Mouse (Mus musculus) neural tube, embryonic 10.5 days (tissue): ENCODE measurements around the gene Mta1.

Experiments used
- DNase-seq: peaks from one replicate; pipeline ENCODE4 v3.0.0-alpha.2; 2017; ENCODE audit warnings: low spot score; ENCODE audit errors: extremely low spot score

Mta1 gene

DNA sequence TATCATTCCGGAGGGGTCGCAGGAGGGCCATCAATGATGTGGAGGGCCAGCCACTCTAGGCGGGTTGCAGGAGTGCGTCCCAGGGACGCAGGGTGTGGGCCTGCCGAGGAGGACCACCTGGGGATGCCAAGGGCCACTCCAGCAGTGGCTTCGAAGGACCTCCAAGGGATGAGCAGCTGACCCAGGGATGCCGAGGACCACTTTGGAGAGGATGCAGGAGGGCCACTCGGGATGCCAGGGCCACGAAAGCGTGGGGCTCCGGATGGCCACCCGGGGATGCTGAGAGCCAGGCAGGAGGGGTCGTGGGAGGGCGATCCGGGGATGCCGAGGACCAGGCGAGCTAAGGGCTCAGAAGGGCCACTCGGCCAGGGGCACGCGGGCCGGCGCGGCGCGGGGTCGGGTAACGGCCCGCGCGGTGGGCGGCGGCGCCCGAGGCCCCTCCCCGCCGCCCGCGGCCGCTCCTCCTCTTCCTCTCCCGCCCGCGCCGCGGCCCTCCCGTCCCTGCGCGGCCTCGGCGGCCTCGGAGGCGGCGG is at the start of gene Mta1:
Mta1 (plus strand) TSS at position 530 of the 533 bp plus-strand sequence.
- DNase-seq: peak; percentile 79

DNA sequence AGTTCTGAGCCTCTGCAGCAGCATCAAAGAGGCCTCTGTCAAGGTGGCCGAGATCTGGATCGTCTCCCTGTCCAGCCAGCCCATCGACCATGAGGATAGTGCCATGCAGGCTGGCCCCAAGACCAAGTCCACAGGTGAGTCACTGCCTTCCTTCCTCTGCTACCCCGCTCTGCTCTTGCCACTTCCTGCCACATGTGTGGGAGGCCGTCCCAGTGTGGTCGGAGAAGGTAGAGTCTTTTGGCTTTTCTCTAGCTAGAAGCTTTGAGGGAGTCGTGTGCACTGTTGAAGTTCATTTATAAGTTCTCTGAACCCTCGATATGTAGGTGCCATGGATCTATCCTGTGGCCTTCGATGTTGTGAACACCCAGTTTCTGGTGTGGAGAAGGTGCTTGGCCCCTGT is 48.2 kb upstream of the Mta1 start:
- no peak for DNase-seq

GRCm38 (mm10) chr12:113050671-113051070 is 47.4 kb upstream of the Mta1 start:
- DNase-seq: no peak

- no peak for DNase-seq
Measured at GRCm38 (mm10) chr12:113051628-113052403, 46.3 kb upstream of the Mta1 start.

- no peak for DNase-seq
Measured at GRCm38 (mm10) chr12:113056089-113056488, 42.0 kb upstream of the Mta1 start.

DNA sequence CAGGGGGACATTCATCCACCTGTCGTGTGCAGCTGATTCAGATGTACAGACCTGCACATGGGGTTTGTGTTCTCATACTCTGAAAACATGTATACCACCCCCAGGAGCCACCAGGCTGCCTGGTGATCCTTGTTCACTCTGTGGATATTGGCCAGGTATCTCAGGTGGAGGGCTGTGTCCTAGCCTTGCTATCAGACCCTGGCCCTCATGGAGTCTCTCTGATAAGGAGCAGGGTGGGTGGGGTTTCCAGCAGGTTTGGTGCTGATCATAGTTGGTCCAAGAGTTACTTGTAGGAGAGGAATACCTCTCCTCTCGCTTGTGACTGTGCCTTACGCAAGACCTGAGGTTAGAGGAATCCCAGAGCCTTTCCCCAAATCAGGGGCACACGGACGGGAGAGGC is 37.9 kb upstream of the Mta1 start:
- DNase-seq: no peak

DNA sequence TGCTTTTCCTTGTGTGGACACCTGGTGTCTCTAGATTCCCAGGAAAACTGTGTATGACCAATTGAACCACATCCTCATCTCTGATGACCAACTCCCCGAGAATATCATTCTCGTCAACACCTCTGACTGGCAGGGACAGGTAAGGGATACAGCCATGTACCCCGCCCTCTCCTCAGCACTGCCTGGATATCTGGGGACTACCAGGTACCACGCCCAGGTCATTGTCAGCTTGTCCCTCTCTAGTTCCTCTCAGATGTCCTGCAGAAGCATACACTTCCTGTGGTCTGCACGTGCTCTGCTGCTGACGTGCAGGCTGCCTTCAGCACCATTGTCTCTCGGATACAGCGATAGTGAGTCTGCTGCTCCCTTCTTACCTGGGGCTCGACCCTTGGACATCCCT is 36.5 kb upstream of the Mta1 start:
- DNase-seq: no peak

- DNase-seq: no peak
Measured at GRCm38 (mm10) chr12:113062201-113062600, 35.9 kb upstream of the Mta1 start.

DNA sequence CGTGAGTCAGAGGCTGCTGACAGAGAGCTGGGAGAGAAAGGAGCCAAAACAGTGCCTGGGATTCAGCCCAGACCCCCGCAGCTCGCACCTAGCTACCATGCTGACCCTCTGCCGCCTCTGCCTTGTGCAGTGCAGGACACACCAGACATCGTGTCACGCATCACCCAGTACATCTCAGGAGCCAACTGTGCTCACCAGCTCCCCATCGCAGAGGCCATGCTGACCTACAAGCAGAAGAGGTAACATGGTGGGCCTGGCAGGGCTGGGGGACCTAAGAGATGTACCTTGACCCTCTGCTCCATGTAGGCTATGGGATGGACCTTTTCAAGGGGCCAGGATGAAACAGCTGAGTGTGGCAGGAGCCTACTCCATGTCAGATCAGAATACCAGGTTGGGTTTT is 34.4 kb upstream of the Mta1 start:
- DNase-seq: no peak

DNA sequence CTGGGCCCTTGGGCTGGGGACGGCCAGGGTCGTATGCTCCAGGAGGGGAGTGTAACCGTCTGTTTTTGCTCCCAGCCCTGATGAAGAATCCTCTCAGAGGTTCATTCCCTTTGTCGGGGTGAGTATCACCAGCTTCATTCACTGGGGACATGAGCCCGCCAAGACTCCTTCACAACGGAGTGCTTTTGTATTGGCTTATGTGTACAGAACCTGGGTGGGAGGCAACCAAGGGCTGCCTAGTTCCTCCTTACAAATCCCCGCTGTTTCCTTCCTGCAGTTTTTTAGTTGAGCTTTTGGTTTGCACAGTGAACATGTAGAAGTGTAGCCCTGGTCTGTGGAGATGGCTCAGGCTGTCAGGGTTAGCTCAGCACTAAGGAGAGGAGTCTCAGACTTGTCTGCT is 30.1 kb upstream of the Mta1 start:
- DNase-seq: no peak

GRCm38 (mm10) chr12:113069389-113069788 is 28.7 kb upstream of the Mta1 start:
- DNase-seq: no peak

- DNase-seq: no peak
Measured at GRCm38 (mm10) chr12:113071321-113071720, 26.8 kb upstream of the Mta1 start.

DNA sequence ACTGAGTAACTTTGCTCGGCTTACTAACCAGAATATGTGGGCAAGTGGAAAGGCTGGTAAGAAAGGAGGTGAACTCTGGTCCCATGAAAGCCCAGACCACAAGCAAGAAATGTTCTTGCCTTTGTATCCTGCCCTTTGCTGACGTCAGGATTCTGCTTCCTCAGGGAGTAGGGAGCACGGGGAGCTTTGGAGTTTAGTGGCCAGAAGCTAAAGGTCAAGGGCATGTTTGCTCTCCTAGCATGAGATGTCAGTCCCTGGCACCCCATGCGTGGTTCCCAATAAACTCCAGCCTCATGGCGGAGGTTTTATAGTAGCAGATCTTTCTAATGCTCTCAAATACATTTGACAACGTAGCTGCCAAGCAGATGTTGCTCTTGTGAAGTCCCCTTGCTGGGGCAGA is 26.3 kb upstream of the Mta1 start:
- no peak for DNase-seq

DNA sequence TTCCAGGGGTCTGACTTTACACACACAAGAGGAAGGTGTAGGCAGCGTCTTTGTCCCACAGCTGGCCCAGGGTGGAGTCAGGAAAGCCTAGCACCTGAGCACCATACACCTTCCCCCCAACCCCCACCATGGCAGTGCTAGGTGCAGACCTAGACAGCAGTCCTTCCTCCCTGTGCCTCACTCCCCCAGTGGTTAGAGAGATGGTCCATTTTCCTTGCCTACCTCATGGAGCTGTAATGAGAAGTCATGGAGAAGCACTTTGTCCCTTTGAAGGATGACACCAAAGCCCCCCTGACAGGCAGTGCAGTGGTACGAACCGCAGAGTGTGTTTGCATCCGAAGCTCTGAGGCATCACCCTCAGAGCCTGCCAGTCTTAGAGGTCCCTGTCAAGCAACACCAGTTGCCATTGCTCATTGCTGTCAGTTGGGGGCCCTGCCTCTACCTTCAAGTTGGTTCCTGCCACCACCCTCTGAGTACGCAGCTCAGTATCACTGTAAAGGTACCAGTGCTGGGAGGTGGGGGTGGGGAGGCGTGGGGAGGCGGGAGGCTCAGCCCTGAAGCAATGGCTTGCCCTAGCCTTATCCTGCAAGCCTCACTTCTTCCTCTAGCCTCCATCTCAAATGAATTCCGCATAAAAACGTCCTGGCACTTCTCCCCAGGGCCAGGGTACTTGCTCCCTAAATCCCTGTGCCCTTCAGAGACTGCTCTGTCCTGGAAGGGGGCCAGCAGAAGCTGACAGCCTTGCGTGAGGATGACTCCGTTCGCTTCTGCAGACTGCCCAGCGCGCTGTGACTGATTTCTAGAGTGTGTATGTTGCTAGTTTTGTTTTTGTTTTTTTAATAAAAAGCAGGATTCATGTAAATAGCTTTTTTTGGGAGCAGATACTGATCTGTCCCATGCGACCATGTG is 24.4 kb upstream of the Mta1 start:
- DNase-seq: peak; percentile 43

GRCm38 (mm10) chr12:113074329-113075062 is 23.6 kb upstream of the Mta1 start, which contains the start of gene Tex22:
Gene Tex22 (plus strand): TSS chr12:113074502.
- DNase-seq: peak; percentile 83

DNA sequence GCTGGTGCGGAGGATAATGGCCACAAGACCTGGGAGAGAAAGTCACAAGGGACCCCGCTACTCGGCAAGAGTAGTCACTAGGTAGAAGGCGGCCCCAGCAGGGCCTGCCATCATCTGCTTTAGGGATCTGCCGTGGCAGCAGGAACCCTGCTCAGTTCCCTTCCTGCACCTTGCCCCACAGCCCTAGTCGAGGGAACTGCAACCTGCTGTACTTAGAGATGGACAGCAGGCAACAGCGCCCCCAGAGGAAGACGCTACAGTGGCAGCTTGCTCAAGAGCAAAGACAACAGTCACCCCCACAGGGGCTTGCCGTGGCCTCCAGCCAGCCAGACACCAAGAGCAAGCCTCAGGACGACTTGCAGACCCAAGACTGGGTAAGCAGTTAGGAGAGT is 23.0 kb upstream of the Mta1 start:
- DNase-seq: peak; percentile 88

DNA sequence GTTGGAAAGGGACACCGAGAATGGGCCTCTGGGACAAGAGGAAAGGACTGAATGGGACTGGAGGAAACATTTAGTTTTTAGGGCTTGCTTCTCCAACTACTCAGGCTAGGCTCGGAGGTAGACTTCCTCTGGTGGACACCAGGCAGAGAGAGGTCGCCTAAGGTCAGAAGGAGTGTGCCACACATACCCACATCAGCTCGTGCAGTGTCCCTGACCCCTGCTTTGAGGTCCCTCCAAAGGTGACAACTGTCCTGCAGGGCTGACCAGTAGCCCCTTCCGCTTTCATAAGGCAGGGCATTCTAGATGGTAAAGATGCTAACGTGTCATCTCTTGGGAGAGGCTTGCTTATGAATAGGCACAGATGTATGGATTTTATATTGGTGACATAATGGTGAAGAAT is 22.6 kb upstream of the Mta1 start:
- DNase-seq: no peak

- DNase-seq: no peak
Measured at GRCm38 (mm10) chr12:113087276-113087675, 10.8 kb upstream of the Mta1 start.

GRCm38 (mm10) chr12:113088026-113088425 is 10.1 kb upstream of the Mta1 start:
- DNase-seq: no peak

DNA sequence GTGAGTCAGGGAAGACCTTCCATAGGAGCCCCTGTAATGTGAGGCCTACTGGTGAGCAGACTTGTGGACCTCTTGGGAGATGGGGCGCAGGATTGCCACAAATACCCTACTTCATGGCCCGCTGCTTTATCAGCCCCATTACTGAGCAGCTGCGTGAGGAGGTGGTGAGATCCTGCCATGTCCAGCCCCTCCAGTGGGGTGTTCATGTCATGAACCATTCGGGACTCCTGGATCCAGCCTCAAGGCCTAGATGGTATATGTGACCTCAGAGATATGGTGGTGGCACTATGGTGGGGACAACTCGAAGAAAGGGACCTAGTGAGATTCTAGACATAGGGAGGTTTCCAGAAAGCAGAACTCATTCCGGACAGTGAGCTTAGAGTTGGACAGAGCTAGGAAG is 9.0 kb upstream of the Mta1 start:
- no peak for DNase-seq

DNA sequence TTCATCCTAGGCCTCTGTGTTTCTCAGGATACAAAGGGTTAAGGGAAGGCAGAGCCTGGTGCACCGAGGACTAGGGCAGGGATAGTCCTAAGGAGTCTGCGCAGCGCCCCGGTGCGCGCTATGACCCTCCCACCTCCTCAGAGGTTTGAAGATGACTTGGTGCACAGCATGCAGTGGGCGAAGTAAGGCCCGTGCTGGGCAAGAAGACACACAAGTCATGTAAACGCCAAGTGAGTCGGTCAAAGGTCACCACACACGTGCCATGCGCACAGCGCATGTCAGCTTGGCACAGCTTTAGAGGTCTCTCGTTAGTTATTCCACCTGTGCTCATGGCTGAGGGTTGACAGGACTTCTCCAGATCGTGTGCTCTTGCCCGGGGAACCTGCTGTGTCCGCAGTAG is 8.0 kb upstream of the Mta1 start:
- DNase-seq: no peak

DNA sequence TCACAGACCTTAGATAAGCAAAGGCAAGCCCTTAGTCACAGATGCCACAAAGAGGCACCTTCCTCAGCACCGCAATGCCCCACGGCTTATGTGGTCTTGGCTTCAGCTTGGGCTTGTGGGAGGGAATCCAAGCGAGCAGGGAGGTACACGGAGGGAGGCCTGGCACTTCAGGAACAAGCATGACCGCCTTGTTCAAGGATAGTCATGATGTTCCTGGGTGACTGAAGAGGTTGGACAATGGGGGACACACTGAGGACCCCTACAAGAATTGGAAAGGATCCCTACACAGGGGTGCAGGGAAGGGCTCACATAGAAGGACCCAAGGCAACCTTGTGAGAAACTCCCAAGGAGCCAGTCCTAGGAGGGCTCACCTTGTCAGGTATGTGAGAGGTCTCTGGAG is 1.0 kb upstream of the Mta1 start:
- DNase-seq: no peak
